Mouse (Mus musculus) ES-Bruce4 (cell line): ENCODE results near the gene Mrs2.

Experiments used
- CTCF ChIP-seq: IDR thresholded peaks from one replicate; pipeline ENCODE4 v1.8.1; 2011; ENCODE audit warnings: low read depth, low read length
- EP300 ChIP-seq: IDR thresholded peaks from 2 replicates; pipeline ENCODE4 v1.6.1; 2011; ENCODE audit warnings: low read depth, low read length; ENCODE audit not compliant: insufficient read depth

GRCm38 (mm10) chr13:25024655-25025054, 4.5 kb upstream of the Mrs2 start:
- TF ChIP-seq CTCF (no peak), EP300 (no peak)
